Mouse (Mus musculus): Measurements from ENCODE around the gene Klf1. TPM values are rescaled to one million over a fixed set of nuclear protein-coding genes. Genes with fewer than 3 reads are reported as not detected.
"Not testable (repeated sequence)": the region's sequence is repeated elsewhere in the genome, so short reads cannot be mapped to it uniquely, and the experiment has no call there.

Klf1 gene
- total RNA-seq, 2 experiments from 2014 or later = not detected

GRCm38 (mm10) chr8:84907493-84907892 is 5.8 kb downstream of the Klf1 start:
- no peak for DNase-seq

GRCm38 (mm10) chr8:84907979-84908378 is 6.3 kb downstream of the Klf1 start:
- not testable (repeated sequence) for DNase-seq

DNA sequence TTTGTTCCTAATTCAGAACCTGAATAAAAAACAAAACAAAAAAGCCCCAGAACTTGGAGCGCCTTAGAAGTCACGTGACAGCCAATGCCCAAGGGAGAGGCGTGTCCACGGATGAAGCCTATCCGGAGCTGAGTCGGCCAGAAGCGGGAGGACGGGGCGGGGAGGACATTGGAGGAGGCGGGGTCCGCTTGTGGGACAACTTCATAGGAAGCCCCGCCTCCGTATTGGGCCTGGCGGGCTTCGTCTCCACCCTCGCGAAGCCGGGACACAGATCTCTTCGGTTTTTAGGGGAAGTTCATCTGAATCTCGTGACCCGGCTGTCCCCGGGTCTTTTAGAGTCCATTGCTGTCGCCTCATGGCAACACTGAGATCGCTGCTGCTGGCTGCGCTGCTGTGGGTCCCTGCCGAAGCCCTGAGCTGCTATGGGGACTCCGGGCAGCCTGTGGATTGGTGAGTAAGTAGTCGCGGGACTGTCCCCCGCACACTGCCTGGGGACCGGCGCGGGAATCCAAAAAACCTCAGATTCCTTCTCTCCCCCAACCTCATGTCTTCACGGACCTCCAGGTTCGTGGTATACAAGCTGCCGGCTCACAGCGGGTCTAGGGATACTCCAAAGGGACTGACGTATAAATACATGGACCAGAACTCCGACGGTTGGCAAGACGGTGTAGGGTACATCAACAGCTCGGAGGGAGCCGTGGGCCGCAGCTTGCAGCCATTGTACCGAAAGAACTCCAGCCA is 6.9 kb downstream of the Klf1 start, which contains the start of gene Dnase2a:
Gene Dnase2a (plus strand): TSS at position 140 of the 741 bp plus-strand sequence.
- peak; percentile 98 to 99 for DNase-seq

- DNase-seq = no peak
Observed at GRCm38 (mm10) chr8:84909162-84909767, 7.5 kb downstream of the Klf1 start.

- DNase-seq = no peak
Observed at GRCm38 (mm10) chr8:84909949-84910348, 8.2 kb downstream of the Klf1 start.

DNA sequence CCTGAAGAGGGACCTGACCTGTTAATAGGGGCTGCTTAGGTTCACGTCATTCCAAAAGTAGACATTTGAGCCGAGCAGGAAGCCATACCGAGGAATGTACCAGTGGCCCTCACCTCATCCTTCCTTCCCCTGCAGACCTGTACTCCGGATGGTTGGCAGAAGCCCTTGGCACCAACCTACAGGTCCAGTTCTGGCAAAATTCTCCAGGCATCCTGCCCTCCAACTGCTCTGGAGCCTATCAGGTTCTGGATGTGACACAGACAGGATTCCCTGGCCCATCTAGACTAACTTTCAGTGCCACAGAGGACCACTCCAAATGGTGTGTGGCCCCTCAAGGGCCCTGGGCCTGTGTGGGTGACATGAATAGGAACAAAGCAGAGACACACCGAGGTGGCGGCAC is 8.8 kb downstream of the Klf1 start:
- no peak for DNase-seq

- DNase-seq = no peak
Observed at GRCm38 (mm10) chr8:84911854-84912253, 10.1 kb downstream of the Klf1 start.

DNA sequence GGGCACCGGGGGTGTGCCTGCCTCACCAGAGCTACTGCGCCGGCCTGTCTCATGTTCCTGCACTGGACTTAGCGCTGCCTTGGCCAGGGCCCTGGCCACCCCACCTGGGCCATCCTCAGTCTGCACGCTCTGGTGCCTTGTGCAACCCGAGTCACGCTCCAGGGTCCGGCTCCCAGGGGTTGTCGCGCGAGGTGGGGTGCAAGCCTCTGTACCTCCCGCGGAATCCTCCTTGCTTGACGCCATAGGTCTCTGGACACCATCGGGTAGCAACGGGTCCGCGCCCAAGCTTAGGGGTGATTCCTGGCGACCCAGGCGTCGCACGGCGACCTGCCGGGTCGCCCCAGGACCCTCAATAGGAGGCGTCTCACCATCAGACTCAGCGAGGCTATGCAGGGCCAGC is 10.7 kb downstream of the Klf1 start:
- DNase-seq = no peak

DNA sequence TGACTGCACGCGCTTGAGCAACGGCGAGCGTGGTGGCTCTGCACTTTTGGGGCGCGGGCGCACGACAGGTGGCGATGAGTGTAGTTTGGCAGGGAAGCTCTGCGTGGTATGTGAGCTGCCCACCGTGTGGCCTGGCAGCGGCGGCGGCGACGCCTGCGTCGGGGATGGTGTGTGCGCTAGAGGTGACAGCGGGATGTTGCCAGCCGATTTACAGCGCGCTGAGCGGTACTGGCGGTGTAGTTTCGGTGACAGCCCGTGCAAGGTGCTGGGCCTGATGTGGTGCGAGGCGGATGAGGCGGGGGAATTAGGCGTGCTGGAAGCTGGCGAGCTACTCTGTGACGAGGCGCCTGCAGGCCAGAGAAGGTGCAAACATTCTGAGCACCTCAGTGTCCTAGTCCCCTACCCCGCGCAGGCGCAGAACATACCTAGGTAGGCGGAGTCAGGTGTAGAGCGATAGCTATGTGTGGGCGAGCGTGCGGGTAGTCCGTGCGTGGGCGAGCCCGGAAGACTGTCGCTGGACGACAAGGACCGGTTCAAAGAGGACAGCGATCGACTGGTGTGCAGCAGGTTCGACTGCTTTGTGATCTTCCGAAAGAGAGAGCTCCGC is 11.3 kb downstream of the Klf1 start:
- peak; percentile 71 to 76 for DNase-seq

GRCm38 (mm10) chr8:84913502-84913900 is 11.8 kb downstream of the Klf1 start:
- no peak for DNase-seq

GRCm38 (mm10) chr8:84913960-84914359 is 12.2 kb downstream of the Klf1 start:
- DNase-seq = no peak

DNA sequence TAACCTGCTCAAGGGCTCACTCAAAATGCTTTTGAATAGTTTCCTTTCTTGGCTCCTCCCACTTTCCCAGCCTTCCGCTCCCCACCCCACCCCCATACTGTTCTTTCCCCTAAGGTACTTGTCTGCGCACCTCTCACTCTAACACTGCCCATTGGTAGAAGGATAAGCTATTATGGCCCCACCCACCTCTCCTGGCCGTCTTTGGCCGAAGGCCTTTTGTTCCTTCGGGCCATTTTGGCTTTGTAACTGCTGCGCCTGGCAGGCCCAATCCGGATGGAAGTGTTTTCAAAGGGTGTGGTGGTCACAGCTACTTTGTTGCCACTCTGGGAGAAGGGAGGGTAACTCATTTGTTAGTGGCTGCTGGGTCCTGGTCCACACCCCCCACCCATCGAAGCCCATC is 13.5 kb downstream of the Klf1 start:
- DNase-seq = no peak

DNA sequence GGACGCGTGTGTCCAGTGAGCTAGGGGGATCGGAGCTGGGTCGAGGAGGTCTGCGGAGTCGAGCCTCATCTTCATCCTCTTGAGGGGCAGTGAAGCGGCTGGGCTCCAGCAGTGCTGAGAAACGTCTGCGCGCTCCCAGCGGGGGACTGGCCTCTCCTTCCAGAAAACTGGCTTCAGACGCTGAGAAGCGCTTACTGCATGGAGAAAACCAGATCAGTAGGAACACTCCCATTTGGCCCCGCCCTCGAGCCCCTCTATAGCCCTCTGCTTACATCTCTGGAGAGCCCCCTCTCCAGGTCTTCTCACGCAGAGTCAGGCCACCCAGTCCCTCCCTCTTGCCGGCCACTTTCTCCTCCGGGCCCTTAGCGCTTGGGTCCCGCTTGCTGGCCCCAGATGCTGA is 16.1 kb downstream of the Klf1 start:
- no peak for DNase-seq

DNA sequence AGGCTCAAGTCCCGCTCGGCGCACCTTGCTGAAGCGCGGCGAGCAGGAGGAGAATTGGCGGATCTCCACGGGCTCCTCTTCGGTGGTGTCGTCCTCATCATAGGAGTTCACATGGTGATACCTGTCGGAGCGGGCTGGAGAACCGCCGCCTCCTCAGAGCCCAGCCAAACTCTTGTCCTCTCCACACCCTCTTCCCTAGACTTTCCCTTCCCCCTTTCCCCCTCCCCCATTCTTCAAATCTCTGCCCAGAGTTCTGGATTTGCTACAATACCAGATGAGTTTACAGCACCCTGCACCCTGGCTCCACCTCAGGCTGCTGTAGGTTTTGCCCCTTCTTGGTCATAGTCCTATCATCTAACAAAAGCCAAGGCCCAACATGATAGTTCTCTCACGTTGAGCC is 16.9 kb downstream of the Klf1 start:
- DNase-seq = no peak

- DNase-seq = no peak
Observed at GRCm38 (mm10) chr8:84921596-84921995, 19.9 kb downstream of the Klf1 start.

DNA sequence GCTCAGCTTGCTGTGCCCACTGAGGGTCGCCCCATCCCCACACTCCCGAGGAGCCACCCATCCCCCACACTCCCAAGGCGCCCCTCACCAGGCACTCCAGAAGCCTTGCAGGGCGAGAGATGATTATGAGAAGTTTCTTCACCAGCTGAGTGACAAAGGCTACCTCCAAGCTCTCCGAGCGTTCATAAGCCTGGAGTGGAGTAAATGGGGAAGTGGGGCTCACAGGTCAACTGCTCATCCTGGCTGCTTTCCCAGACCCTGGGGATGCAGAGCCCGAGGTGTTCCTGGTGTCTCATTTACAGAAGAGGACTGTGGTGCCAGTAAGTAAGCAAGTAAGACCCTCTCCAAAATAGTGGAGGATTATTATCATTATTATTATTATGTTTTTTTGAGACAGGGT is 23.8 kb downstream of the Klf1 start:
- no peak for DNase-seq

DNA sequence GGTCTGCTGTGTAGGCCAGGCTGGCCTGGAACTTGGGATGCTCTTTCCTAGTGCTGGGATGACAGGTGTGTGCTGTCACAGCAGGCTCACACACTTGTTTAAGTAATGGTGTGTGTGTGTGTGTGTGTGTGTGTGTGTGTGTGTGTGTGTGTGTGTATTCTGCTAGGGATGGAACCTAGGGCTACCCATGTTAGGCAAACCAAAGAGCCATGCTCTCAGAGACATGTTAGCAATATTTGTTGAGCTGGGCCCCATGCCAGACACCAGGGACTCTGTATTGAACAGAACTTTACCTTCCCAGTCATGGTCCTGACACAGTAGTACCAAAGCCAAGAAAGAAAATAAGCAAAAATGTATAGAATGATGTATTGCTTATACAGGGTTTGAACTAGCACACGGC is 25.8 kb downstream of the Klf1 start:
- no peak for DNase-seq

- peak; percentile 55 to 79 for DNase-seq
Observed at GRCm38 (mm10) chr8:84928456-84929306, 27.0 kb downstream of the Klf1 start.

DNA sequence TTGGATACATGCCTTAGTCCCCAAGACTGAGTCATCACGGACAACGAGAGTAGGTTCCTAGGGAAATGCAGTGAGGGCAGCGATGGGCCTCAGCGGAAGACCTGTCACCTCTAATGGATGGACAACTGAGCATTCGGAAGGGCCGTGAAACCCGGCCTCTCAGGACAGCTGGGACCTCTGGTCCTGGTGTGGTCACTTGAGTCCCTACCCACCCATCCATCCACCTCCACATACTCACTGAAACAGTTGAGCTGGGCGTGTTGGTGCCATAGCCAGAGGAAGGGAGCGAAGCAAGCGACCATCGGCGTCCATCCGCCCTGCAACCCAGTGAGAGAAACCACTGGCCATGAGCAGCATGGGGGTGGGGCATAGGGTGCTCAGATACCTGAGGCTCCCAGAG is 28.9 kb downstream of the Klf1 start:
- DNase-seq = no peak

DNA sequence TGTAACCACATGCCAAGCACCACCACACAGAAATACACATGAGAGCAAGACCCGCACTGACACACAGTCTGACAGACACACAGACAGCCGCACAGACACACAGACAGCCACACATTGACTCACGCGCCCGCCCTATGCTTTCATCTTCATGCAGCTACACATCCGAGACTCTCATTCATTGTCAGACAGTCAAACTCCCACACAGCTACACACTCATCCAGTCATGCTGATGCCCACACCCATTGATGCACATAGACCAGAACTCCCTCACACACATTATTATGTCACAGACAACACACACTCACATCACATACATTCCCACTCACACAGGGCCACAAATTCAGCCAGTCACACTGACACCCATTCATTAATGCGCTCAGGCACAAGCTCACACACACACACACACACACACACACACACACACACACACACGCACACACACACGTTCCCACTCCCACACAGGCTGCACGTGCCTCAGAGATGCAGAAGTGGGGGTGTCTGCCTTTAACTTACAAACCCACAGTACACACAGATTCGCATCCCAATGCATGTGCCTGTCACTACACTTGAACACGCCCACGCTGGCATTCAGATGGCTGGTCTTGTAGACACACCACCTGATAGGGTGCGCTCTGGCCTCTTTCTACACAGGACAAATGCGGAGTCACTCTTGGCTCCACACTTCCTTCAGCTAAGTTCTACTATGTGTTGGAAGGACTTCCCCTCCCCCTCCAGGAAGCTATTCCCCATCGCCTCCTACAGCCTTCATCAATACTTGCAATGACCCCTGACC is 32.2 kb downstream of the Klf1 start:
- no peak for DNase-seq

- DNase-seq = no peak
Observed at GRCm38 (mm10) chr8:84934860-84935259, 33.1 kb downstream of the Klf1 start.

- DNase-seq = no peak
Observed at GRCm38 (mm10) chr8:84935489-84935888, 33.8 kb downstream of the Klf1 start.

Measured in heart, adult 18-20 months (tissue).